In the genomic region with DNA sequence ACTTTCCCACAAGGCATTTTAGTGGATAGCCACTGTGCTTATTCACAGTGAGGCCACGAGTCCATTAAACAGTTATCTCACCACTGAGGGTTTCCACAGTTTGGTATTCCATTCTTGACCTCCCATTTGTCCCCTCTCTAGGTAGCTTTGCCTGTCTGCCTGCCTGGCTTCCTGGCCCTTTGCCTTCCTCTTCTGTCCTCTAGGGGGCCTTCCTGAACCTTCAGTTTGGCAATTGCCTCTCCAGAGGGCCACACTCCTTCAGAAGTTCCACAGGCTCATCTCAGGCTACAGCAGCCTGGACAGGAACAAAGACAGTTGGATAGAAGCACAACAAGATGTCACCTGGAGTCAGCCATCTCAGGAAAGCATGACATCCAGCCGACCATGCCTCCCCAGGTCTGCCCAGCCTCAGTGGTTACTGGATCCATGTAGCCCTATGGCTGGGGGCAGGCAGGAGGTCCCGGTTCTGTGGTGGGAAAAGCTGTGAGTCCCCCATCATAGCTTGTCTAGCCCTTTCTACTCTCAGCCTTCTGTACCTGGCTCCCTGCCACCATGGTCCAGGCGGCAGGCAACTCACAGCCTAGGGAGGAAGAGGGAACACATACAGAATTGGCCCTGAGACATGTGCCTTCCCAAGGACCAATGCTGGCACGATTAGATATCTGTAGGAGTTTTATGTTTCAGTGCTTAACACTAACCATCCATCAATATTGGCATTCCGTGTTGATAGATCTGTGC, we compare ENCODE assay signal across 14 mouse cellular contexts.
DNase-seq lines count a peak whose midpoint lies in the region; ATAC-seq lines count a peak whose summit lies in the region.
"Had no signal": no experiment of that assay in that cellular context is flagged by ENCODE, and none has a peak within 500 bp of the region (broad histone marks: within the 10 kb centered on the region; RNA-seq: fewer than 3 reads in every experiment).

No protein-coding gene starts in this region.

- no peak overlapping the region for H3K4me2 ChIP-seq in midbrain, embryonic 15.5 days
- H3K4me2 ChIP-seq in kidney, embryonic 16.5 days (replicated peaks; ENCODE audit: low read depth, low read length), result no peak overlapping the region
- H3K4me2 ChIP-seq: heart, embryonic 11.5 days; hindbrain, embryonic 14.5 days; neural tube, embryonic 13.5 days had no signal

- 0 out of 2 replicates have a peak overlapping the region, but pooled peaks have one; percentile 13 for H3K27ac ChIP-seq in midbrain, embryonic 10.5 days (replicated peaks)
- H3K27ac ChIP-seq in midbrain, embryonic 15.5 days, result no peak overlapping the region
- no peak overlapping the region for H3K27ac ChIP-seq in kidney, embryonic 16.5 days (ENCODE audit: low read length)
- H3K27ac ChIP-seq: hindbrain, embryonic 14.5 days; neural tube, embryonic 13.5 days; stomach, postnatal 0 days had no signal

- H3K9ac ChIP-seq in midbrain, embryonic 15.5 days, result no peak overlapping the region
- no peak overlapping the region for H3K9ac ChIP-seq in kidney, embryonic 16.5 days (replicated peaks; ENCODE audit: low read length)
- H3K9ac ChIP-seq: hindbrain, embryonic 14.5 days; neural tube, embryonic 13.5 days had no signal

- 78% methylated on average over 6 of the region's 6 CpGs for WGBS in midbrain, embryonic 10.5 days
- WGBS in midbrain, embryonic 15.5 days, result 86% methylated on average over 6 of the region's 6 CpGs
- 74% methylated on average over 6 of the region's 6 CpGs for WGBS in kidney, embryonic 16.5 days

- DNase-seq in midbrain, embryonic 10.5 days (ENCODE audit: low spot score), result no peak
- peak; percentile 38 for DNase-seq in R1 (ENCODE audit: low read depth, low spot score)
- no peak for DNase-seq in adrenal gland, adult 18-20 months (ENCODE audit: low spot score in 2 of 2)
- DNase-seq: cerebellum, adult 9-11 months; layer of hippocampus, postnatal 36 days; lung, adult 18-20 months had no signal

- H3K4me3 ChIP-seq in midbrain, embryonic 10.5 days, result no peak overlapping the region
- H3K4me3 ChIP-seq in midbrain, embryonic 15.5 days, result no peak overlapping the region
- H3K4me3 ChIP-seq in kidney, embryonic 16.5 days (ENCODE audit: low read length), result no peak overlapping the region
- H3K4me3 ChIP-seq: neural tube, embryonic 13.5 days had no signal

- H3K36me3 ChIP-seq in midbrain, embryonic 10.5 days, result no peaks in the 10 kb centered on the region
- no peaks in the 10 kb centered on the region for H3K36me3 ChIP-seq in midbrain, embryonic 15.5 days (replicated peaks)
- no peaks in the 10 kb centered on the region for H3K36me3 ChIP-seq in kidney, embryonic 16.5 days (ENCODE audit: insufficient read depth, low read length)
- H3K36me3 ChIP-seq: neural tube, embryonic 13.5 days had no signal

- H3K27me3 ChIP-seq in midbrain, embryonic 10.5 days (ENCODE audit: low read depth, poor library complexity, severe bottlenecking), result no peaks in the 10 kb centered on the region
- no peaks in the 10 kb centered on the region for H3K27me3 ChIP-seq in midbrain, embryonic 15.5 days (replicated peaks)
- H3K27me3 ChIP-seq in kidney, embryonic 16.5 days (ENCODE audit: insufficient read depth, low read length), result no peaks in the 10 kb centered on the region
- H3K27me3 ChIP-seq: neural tube, embryonic 13.5 days had no signal

- H3K9me3 ChIP-seq in midbrain, embryonic 10.5 days (replicated peaks), result no peaks in the 10 kb centered on the region
- no peaks in the 10 kb centered on the region for H3K9me3 ChIP-seq in midbrain, embryonic 15.5 days
- no peaks in the 10 kb centered on the region for H3K9me3 ChIP-seq in kidney, embryonic 16.5 days (ENCODE audit: low read length)
- H3K9me3 ChIP-seq: neural tube, embryonic 13.5 days had no signal

- no peak for ATAC-seq in midbrain, embryonic 15.5 days (replicated peaks)
- 0 out of 2 replicates have a peak, but pooled peaks have one; percentile 17 for ATAC-seq in granulocyte monocyte progenitor cell, adult 5-6 weeks (replicated peaks; ENCODE audit: poor library complexity, severe bottlenecking)
- ATAC-seq in megakaryocyte-erythroid progenitor cell, adult 5-6 weeks (replicated peaks; ENCODE audit: low FRiP score, low TSS enrichment, poor library complexity, severe bottlenecking), result peak; percentile 42
- no peak for ATAC-seq in kidney, embryonic 16.5 days (ENCODE audit: low FRiP score, low TSS enrichment)

- H3K4me1 ChIP-seq in midbrain, embryonic 10.5 days, result peaks cover 18% of the 10 kb centered on the region
- peaks cover 7% of the 10 kb centered on the region; the same call in 1 of the 2 replicates for H3K4me1 ChIP-seq in midbrain, embryonic 15.5 days
- no peaks in the 10 kb centered on the region for H3K4me1 ChIP-seq in kidney, embryonic 16.5 days (ENCODE audit: insufficient read depth, low read length)

Comparison
In these comparisons a context has a peak if more than half of its experiments do, and no peak if none do; other contexts are left out.
1. ATAC-seq: peak in granulocyte monocyte progenitor cell, adult 5-6 weeks (single experiment) and megakaryocyte-erythroid progenitor cell, adult 5-6 weeks (single experiment); none in midbrain, embryonic 15.5 days (single experiment) and kidney, embryonic 16.5 days (single experiment).